Mouse (Mus musculus) gastrocnemius, postnatal 4 days (tissue): Measurements from ENCODE around the gene Siglece. TPM values are rescaled to one million over a fixed set of nuclear protein-coding genes. Genes with fewer than 3 reads are reported as not detected.
A peak's percentile ranks its signal among the peaks of the same experiment; 100 is the strongest.

Source experiments
- DNase-seq, 2 experiments: peaks; one replicate each; pipeline ENCODE4 v3.0.0; 2021 to 2022; ENCODE audit warnings: low spot score in 2 of 2, mixed read lengths in 2 of 2
- total RNA-seq, 2 experiments: library from RNA; stranded (reverse); gene quantifications; 2 replicates each; pipeline ENCODE4 v1.2.3; 2021

The Siglece gene
- total RNA-seq, 2 experiments from 2014 or later: 0.91 to 1.1 TPM

GRCm38 (mm10) chr7:43633940-43634339, 26.0 kb downstream of the Siglece start:
- no peak for DNase-seq

DNA sequence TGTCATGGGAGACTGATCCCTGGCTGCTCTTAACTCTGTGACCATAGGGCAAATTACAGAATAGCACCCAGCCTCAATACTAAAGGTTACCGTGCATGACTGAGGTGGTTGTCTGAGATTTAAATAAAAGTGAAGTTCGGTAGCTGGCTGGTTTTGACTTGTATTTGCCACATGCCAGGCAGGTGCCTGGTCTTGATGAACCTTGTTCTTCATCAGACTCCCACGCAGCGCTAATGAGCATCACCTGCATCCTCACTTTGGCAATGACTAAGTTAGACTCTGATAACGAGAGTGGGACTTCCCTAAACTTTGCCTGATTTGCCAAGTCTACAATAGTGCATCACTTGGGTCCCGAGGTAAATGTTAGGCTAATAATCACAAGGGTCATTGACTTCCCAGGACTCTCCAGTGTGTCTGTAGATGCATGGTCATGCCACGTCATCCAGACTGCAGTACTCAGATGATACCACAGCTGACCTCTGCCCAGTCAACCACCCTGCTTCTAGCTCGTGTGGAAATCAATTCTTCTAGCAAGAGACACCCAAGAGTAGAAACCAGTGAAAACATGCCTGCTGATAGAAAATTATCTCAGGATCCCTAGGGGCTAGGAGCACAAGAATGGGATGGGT, 34.1 kb downstream of the Siglece start:
- no peak for DNase-seq

DNA sequence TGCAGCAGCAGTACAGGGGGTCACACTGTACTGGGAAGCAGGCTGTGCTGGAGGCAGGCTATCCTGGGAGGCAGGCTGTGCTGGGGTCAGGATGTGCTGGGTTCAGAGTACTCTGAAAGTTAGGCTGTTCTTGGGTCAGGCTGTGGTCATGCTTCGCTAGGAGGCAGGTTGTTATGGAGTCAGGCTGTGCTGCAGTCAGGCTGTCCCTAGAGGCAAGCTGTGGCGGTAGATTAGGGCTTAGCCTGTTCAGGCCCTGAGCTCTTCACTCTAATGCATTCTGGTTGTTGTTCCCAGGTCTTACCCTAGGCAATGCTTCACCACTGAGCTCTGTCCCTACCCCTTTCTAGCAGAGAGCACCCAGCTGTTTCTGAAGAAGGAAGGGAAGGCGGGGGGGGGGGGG, 34.9 kb downstream of the Siglece start:
- DNase-seq: no peak

GRCm38 (mm10) chr7:43623819-43624218, 36.1 kb downstream of the Siglece start:
- no peak for DNase-seq

- DNase-seq: no peak
Measured at GRCm38 (mm10) chr7:43622927-43623326, 37.0 kb downstream of the Siglece start.

- DNase-seq: no peak
Measured at GRCm38 (mm10) chr7:43613816-43614551, 46.0 kb downstream of the Siglece start.

DNA sequence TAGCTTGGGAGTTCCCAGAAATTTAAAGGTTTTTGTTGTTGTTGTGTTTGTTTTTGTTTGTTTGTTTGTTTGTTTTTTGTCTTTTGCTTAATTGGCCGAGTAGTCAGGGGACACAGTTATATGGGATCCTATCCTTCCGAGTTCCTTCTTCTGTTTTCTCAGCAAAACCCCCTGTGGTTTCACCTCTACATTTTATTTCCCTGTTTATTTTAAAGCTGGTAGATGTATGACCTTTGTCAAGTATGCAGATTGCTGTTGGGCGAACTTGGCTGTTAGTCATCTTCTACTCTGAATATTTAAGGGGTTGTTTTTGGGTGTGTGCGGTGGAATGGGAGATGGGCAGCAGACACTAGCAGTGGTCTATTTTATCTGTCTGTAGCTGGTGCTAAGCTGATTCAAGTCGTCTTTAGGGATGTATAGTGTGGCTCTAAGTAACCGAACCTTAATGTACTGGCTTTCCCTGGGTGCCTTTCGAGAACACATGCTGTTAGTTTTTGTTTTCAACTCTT, 51.6 kb downstream of the Siglece start:
- DNase-seq: no peak

DNA sequence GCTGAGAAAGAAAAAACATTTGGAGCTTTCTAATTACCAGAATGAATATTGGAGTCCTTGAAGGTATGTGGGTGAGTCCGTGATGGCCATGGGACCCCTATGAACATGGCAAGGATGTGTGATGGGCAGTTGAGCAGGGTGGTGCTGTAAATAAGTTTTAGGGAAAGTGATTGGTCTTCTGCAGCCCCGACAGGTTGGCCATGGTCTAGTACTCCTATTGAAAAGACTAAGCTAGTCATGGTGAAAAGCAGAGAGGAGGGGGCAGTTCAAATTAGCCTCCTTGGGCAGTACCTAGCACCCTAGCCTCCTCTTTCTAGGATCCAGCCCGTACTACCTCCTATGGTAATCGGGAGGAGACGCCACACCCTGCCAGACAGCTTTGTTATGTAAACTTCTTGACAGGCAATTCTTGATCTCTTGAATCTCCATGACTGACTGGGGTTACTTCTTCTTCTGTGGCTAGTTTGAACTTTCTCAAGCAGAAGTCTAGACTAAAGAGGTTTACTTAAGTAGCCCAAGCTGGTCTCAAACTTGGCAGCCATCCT, 52.1 kb downstream of the Siglece start:
- no peak for DNase-seq

DNA sequence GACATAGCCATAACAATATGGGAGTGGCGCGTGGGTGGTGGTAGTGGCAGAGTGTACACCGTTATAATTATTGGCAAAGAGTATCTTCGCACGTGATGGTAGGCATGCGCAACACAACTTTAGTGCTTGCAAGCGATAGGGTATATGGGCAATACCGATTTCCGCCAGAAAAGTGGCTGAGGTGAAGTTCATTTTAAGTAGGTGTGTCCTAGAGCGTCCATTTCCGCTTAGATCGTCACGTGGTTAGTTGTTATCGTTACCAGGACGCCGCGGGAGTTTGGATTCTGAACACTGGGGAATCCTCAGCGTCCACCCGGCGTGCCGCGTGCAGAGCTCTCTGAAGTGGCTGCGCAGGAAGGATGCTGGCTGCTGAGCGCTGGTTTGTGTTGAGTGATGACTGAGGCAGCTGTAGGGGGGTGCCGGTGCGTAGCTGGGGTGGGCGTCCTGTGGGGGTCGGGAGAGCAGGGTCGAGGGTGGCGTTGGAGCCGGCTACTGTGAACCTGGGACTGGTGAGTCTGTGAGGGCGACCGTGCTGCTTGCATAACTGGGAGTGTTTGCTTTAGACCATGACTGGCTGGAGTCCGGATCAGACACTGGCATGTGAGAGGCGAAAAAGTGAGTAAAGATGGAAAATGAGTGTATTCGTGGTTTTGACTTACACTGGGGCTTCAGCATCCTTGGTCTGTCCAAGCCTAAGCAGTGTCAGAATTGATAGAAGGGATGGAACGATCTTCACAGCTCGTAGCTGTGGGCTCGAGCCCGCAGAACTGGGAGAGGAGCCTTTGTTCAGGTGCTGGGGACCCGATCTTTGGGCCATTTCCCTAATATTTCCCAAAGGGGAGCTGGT, 52.8 kb downstream of the Siglece start, which contains the start of gene Zfp819:
Gene Zfp819, plus strand, starts transcription at position 274 of the 847 bp plus-strand sequence.
- DNase-seq: peak; percentile 29 to 42

DNA sequence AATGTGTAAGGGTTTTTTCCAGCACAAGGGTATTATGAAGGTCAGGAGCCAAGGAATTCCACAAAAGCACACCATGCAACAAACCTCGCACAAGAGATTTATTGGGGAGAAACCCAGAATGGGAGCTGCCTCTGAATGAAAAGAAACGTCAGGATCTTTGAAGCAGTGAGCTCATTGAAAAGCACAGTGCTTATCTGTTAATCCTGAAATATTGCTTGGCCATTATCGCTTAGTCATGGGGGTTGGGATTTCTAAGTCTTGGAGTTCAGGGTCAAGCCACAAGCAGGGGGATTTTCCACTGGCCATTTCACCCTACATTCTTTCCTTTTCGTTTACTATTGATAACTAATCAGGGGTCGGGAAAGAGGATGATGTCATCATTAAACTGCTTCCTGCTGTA, 58.1 kb downstream of the Siglece start:
- DNase-seq: no peak

Other genes starting within 250 kb of the Siglece start
- gene Lim2, start 232.5 kb downstream of the Siglece start, total RNA-seq: not detected
- not detected for gene Nkg7, start 223.1 kb downstream of the Siglece start, total RNA-seq
- not detected for gene Cldnd2, start 219.4 kb downstream of the Siglece start, total RNA-seq
- gene Etfb, start 216.1 kb downstream of the Siglece start, total RNA-seq: 100 to 1,000 TPM; 408 to 443 TPM
- 1 to 10 TPM; 1.2 to 1.4 TPM for gene Gm45233, start 216.0 kb downstream of the Siglece start, total RNA-seq
- gene Vsig10l, start 197.0 kb downstream of the Siglece start, total RNA-seq: 1 to 10 TPM; 3.7 to 4.9 TPM
- under 1 TPM; 0.54 to 0.64 TPM for gene Iglon5, start 170.1 kb downstream of the Siglece start, total RNA-seq
- not detected for gene 4931406B18Rik, start 154.2 kb downstream of the Siglece start, total RNA-seq
- 1 to 10 TPM; 4.4 to 5.5 TPM for gene Cd33, start 115.7 kb downstream of the Siglece start, total RNA-seq
- 1 to 10 TPM; 2.2 to 2.3 TPM for gene Zfp658, start 97.9 kb downstream of the Siglece start, total RNA-seq
- gene Zfp719, start 80.6 kb downstream of the Siglece start, total RNA-seq: 10 to 100 TPM in 1 of 2 experiments, 1 to 10 TPM in 1; 7.8 to 11.8 TPM
- gene Zfp819, start 53.0 kb downstream of the Siglece start, total RNA-seq: not detected
- not detected for gene Ceacam18, start 25.5 kb downstream of the Siglece start, total RNA-seq
- gene Ctu1, start 11.9 kb upstream of the Siglece start, total RNA-seq: 1 to 10 TPM; 4.9 to 5.4 TPM
- gene Klk14, start 30.3 kb upstream of the Siglece start, total RNA-seq: not detected
- not detected for gene Klk13, start 52.4 kb upstream of the Siglece start, total RNA-seq
- not detected for gene Klk12, start 108.7 kb upstream of the Siglece start, total RNA-seq
- not detected for gene Klk11, start 114.4 kb upstream of the Siglece start, total RNA-seq
- under 1 TPM in 1 of 2 experiments, not detected in 1; 0.18 TPM for gene Klk10, start 120.9 kb upstream of the Siglece start, total RNA-seq
- gene Klk9, start 131.7 kb upstream of the Siglece start, total RNA-seq: not detected
- gene Klk8, start 137.4 kb upstream of the Siglece start, total RNA-seq: 1 to 10 TPM; 2.5 to 3.5 TPM
- not detected for gene Klk7, start 151.1 kb upstream of the Siglece start, total RNA-seq
- not detected for gene Klk6, start 164.3 kb upstream of the Siglece start, total RNA-seq
- not detected for gene Klk5, start 181.8 kb upstream of the Siglece start, total RNA-seq
- gene Klk4, start 221.0 kb upstream of the Siglece start, total RNA-seq: under 1 TPM in 1 of 2 experiments, not detected in 1; 0.21 TPM